Mouse (Mus musculus): ENCODE measurements around the gene Pecr. TPM values are rescaled to one million over a fixed set of nuclear protein-coding genes. Genes with fewer than 3 reads are reported as not detected.

The Pecr gene
- polyA plus RNA-seq, 1 experiment from 2014 or later = 14.5 TPM

DNA sequence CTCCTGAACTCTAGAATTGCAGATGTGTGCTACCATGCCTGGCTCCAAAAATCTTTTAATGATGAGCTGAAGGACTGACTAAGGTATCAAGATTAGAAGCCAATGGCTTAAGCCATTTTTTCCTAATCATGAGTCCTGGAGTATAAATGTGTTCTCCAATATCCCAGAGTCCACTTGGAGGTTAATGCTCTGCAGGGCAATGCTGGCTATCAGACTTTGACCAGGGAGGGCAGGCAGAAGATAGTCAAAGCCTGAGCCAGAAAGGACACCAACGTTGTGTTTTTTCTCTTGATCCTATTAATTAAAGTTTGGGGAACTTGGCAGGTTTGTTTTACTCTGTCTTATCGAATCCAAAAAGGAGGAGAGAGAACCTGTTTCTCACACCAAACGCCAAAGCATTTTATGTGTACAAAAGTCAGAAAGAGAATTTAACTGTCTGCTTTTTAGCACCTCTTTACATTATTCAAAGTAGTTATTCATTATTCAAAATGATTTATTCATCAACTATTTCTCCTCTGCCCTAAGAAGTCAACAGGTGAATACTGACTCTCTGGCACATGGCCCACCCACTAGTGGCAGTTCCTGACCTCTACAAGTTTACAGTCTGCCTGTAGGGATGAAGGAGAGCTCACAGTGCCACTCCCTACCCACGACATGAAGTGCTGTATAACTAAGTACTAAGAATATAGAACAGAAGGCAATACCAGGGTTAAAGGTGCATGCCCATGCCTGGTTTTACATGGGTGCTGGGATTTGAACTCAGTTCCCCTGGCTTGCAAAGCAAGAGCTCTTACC is 10.0 kb upstream of the Pecr start:
- Histone ChIP-seq H3K9ac (ENCODE audit: low read length) (no peak overlapping the region), H3K27me3 (ENCODE audit: control insufficient read depth, insufficient read depth, low read length) (no peaks in the 10 kb centered on the region), H3K4me2 (no peak overlapping the region), H3K27ac (ENCODE audit: low read depth, low read length) (no peak overlapping the region), H3K4me1 (ENCODE audit: control insufficient read depth, insufficient read depth, low read length) (no peaks in the 10 kb centered on the region), H3K36me3 (ENCODE audit: control insufficient read depth, insufficient read depth, low read length) (no peaks in the 10 kb centered on the region), H3K4me3 (ENCODE audit: low read depth, low read length) (no peak overlapping the region), H3K9me3 (ENCODE audit: control insufficient read depth, low read length) (no peaks in the 10 kb centered on the region)
- DNase-seq (ENCODE audit: low spot score, missing footprints) (peak; percentile 12), ATAC-seq (ENCODE audit: low FRiP score) (no peak)
- WGBS = 75% methylated on average over 4 of the region's 4 CpGs

DNA sequence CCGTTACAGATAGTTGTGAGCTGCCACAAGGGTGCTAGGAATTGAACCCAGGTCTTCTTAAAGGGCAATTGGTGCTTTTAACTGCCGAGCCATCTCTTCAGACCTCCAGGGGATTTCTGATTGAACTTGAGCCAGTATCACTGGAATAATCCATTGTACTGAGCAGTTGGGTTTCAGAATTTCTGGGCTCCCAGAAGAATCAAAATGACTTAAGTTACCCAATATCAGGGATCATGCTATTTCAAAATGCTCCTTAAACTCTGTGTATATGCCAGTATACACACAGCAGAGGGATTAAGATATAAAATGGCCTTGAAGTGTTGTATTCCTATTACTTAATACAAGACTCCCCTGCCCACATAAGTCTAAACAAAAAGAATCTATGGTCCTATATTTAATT is 7.8 kb upstream of the Pecr start:
- DNase-seq (ENCODE audit: low spot score, missing footprints) = peak; percentile 4
- Histone ChIP-seq H3K9ac (ENCODE audit: low read length) (no peak overlapping the region), H3K27ac (ENCODE audit: low read depth, low read length) (no peak overlapping the region), H3K36me3 (ENCODE audit: control insufficient read depth, insufficient read depth, low read length) (no peaks in the 10 kb centered on the region), H3K4me3 (ENCODE audit: low read depth, low read length) (no peak overlapping the region), H3K4me1 (ENCODE audit: control insufficient read depth, insufficient read depth, low read length) (peaks cover 5% of the 10 kb centered on the region; the same call in 1 of the 2 replicates), H3K4me2 (no peak overlapping the region), H3K27me3 (ENCODE audit: control insufficient read depth, insufficient read depth, low read length) (no peaks in the 10 kb centered on the region), H3K9me3 (ENCODE audit: control insufficient read depth, low read length) (no peaks in the 10 kb centered on the region)
- ATAC-seq (ENCODE audit: low FRiP score) = no peak
- 92% methylated on average over 2 of the region's 2 CpGs for WGBS

DNA sequence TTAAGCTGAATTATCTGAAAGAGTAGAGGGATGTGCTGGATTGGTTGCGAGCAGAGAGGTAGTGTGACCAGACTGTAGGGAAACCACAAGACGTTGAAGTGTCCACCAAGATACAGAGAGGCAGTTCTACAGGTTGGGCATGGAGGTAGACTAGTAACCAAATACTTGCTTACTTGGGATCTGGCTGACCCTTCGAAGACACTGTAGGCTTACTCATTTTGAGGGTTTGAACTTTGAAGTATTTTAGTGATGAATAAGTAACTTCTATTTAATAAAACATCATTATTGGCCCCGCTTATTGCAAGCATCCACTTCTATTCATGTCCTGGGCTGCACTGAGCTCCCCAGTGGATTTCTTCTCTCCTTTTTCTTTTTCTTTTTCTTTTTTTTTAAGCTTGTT is 7.3 kb upstream of the Pecr start:
- Histone ChIP-seq H3K4me1 (ENCODE audit: control insufficient read depth, insufficient read depth, low read length) (peaks cover 10% of the 10 kb centered on the region), H3K9me3 (ENCODE audit: control insufficient read depth, low read length) (no peaks in the 10 kb centered on the region), H3K27ac (ENCODE audit: low read depth, low read length) (no peak overlapping the region), H3K27me3 (ENCODE audit: control insufficient read depth, insufficient read depth, low read length) (no peaks in the 10 kb centered on the region), H3K4me3 (ENCODE audit: low read depth, low read length) (no peak overlapping the region), H3K36me3 (ENCODE audit: control insufficient read depth, insufficient read depth, low read length) (no peaks in the 10 kb centered on the region), H3K4me2 (no peak overlapping the region), H3K9ac (ENCODE audit: low read length) (no peak overlapping the region)
- DNase-seq (ENCODE audit: low spot score, missing footprints) (peak; percentile 12), ATAC-seq (ENCODE audit: low FRiP score) (no peak)
- WGBS = 94% methylated on average over 4 of the region's 4 CpGs

DNA sequence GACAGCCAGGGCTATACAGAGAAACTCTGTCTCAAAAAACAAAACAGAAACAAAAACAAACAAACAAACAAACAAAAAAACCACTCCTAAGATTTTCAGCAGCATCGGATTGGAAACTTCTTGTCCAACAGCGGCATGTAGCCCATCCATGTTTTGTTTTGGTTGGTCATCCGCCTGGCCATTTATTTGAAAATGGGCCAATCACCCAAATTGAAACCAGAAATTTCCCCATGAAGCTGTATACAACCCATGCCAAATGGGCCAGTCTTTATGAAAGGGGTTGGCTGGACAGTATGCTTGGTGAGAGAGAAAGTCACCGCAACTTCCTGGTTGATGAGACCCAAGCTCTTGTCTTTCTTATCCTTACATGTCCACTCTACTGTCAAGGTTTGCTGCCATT is 6.8 kb upstream of the Pecr start:
- no peak overlapping the region for H3K4me3 ChIP-seq (ENCODE audit: low read depth, low read length)

DNA sequence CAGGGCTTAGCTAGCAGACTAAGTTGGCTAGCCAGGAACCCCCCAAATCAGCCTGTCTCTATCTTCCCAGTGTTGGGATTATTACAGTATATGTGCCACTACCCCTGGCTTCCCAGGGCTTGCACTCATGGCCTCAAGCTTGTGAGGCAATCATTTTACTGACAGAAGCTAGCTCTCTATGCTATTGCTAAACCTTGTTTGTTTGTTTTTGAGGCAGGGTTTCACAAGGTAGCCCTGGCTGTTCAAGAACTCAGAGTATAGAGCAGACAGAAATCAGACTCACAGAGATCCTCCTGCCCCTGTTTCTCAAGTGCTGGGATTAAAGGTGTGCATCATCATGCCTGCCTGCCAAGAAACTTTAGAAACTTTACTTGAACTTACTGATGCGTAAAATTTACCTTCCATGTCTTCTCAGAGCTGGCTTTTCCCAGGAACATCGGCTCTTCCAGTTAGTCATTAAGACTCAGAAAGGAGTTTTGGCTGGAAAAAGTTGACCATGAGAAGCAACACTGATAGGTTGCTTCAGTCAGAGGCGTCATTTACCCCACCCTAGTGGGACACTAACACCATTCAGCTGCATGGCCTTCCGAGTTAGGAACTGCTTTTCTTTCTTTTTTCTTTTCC is 4.5 kb upstream of the Pecr start:
- no peaks in the 10 kb centered on the region; the same call in 1 of the 2 replicates for H3K27me3 ChIP-seq (ENCODE audit: control insufficient read depth, insufficient read depth, low read length)
- H3K4me1 ChIP-seq (ENCODE audit: control insufficient read depth, insufficient read depth, low read length) = peaks cover 18% of the 10 kb centered on the region
- no peak for ATAC-seq (ENCODE audit: low FRiP score)
- no peak overlapping the region for H3K4me2 ChIP-seq
- no peak overlapping the region for H3K9ac ChIP-seq (ENCODE audit: low read length)
- no peak overlapping the region for H3K27ac ChIP-seq (ENCODE audit: low read depth, low read length)
- no peaks in the 10 kb centered on the region for H3K9me3 ChIP-seq (ENCODE audit: control insufficient read depth, low read length)
- no peak overlapping the region for H3K4me3 ChIP-seq (ENCODE audit: low read depth, low read length)
- H3K36me3 ChIP-seq (ENCODE audit: control insufficient read depth, insufficient read depth, low read length) = no peaks in the 10 kb centered on the region
- no peak for DNase-seq (ENCODE audit: low spot score, missing footprints)
- WGBS = 87% methylated on average over 4 of the region's 4 CpGs

More for the DNA sequence above, 6.8 kb upstream of the Pecr start:
- H3K27me3 ChIP-seq (ENCODE audit: control insufficient read depth, insufficient read depth, low read length) = no peaks in the 10 kb centered on the region
- no peak overlapping the region for H3K27ac ChIP-seq (ENCODE audit: low read depth, low read length)
- H3K4me1 ChIP-seq (ENCODE audit: control insufficient read depth, insufficient read depth, low read length) = peaks cover 15% of the 10 kb centered on the region
- WGBS = 91% methylated on average over 4 of the region's 4 CpGs
- DNase-seq (ENCODE audit: low spot score, missing footprints) (no peak), ATAC-seq (ENCODE audit: low FRiP score) (no peak)
- H3K4me2 ChIP-seq = no peak overlapping the region
- H3K9ac ChIP-seq (ENCODE audit: low read length) = no peak overlapping the region
- H3K9me3 ChIP-seq (ENCODE audit: control insufficient read depth, low read length) = no peaks in the 10 kb centered on the region
- H3K36me3 ChIP-seq (ENCODE audit: control insufficient read depth, insufficient read depth, low read length) = no peaks in the 10 kb centered on the region

DNA sequence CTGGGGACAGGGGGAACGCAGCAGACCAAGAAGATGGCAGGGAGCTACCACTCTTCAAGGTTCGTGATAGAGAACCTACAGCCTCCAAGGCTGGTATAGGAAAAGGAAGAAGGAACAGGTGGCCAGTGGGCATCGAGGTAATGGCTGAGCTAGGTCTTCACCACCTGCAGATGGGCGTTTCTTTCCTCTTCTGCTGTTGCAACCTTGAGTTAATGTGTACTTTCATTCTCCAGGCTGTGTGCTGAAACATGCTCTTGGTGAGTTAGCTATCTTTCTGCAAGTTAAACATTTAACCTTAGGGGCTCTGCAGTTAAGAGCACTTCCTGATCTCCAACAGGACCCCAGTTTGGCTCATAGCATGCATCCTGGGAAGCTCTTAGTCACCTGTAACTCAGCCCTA is 3.8 kb upstream of the Pecr start:
- H3K4me1 ChIP-seq (ENCODE audit: control insufficient read depth, insufficient read depth, low read length) = peaks cover 18% of the 10 kb centered on the region
- H3K4me3 ChIP-seq (ENCODE audit: low read depth, low read length) = no peak overlapping the region
- no peaks in the 10 kb centered on the region for H3K9me3 ChIP-seq (ENCODE audit: control insufficient read depth, low read length)
- H3K27ac ChIP-seq (ENCODE audit: low read depth, low read length) = no peak overlapping the region
- no peak overlapping the region for H3K4me2 ChIP-seq
- no peaks in the 10 kb centered on the region for H3K36me3 ChIP-seq (ENCODE audit: control insufficient read depth, insufficient read depth, low read length)
- no peaks in the 10 kb centered on the region; the same call in 1 of the 2 replicates for H3K27me3 ChIP-seq (ENCODE audit: control insufficient read depth, insufficient read depth, low read length)
- no peak for ATAC-seq (ENCODE audit: low FRiP score)
- WGBS = 78% methylated on average over 4 of the region's 4 CpGs
- H3K9ac ChIP-seq (ENCODE audit: low read length) = no peak overlapping the region
- DNase-seq (ENCODE audit: low spot score, missing footprints) = no peak

DNA sequence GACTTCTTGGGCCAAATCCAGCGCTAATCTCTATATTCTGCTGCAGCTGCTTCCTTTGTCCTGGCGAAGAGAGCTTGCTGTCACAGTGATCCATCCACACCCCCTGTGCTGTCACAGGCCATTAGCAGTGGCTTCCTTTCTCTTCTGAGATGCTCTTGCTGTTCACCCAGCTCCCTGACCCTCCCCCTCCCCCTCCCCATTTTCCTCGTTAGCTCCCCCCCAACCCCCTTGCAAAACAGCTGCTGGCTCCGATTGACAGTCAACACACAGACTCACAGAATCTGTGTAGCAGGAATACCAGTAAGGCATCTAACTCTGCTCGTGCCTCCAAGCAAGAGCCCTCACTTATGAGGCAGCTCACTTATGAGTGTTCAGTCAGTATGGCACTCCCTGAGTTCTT is 2.8 kb upstream of the Pecr start:
- DNase-seq (ENCODE audit: low spot score, missing footprints) (peak; percentile 93), ATAC-seq (ENCODE audit: low FRiP score) (peak; percentile 61)
- peak overlapping the region; percentile 62 for H3K27ac ChIP-seq (ENCODE audit: low read depth, low read length)
- H3K4me2 ChIP-seq = peak overlapping the region; percentile 20
- WGBS = 16% methylated on average over 5 of the region's 5 CpGs
- no peak overlapping the region for H3K4me3 ChIP-seq (ENCODE audit: low read depth, low read length)
- no peaks in the 10 kb centered on the region; the same call in 1 of the 2 replicates for H3K27me3 ChIP-seq (ENCODE audit: control insufficient read depth, insufficient read depth, low read length)
- H3K4me1 ChIP-seq (ENCODE audit: control insufficient read depth, insufficient read depth, low read length) = peaks cover 18% of the 10 kb centered on the region
- H3K9ac ChIP-seq (ENCODE audit: low read length) = peak overlapping the region; percentile 6
- no peaks in the 10 kb centered on the region for H3K36me3 ChIP-seq (ENCODE audit: control insufficient read depth, insufficient read depth, low read length)
- no peaks in the 10 kb centered on the region for H3K9me3 ChIP-seq (ENCODE audit: control insufficient read depth, low read length)

DNA sequence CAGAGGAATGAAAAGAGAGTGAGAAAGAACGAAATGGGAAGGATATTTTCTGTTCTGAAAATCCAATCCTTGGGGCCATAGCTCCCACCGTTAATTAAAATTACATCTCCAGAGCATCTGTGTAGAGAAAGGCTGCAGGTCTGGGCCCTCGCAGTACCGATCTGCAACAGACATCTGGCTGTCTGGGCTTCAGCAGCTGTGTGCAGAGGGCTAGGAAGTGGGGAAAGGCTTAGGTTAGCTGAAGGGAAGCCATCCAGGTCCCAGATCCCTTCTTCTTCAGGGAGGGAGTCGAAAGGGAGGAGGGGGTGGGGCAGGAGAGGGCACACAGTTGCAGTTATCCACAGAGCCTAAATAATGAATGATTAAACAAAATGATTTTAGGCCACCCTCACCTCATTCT is 425 bp upstream of the Pecr start:
- Histone ChIP-seq H3K4me3 (ENCODE audit: low read depth, low read length) (peak overlapping the region; percentile 46), H3K4me2 (peak overlapping the region; percentile 67), H3K9ac (ENCODE audit: low read length) (peak overlapping the region; percentile 64), H3K36me3 (ENCODE audit: control insufficient read depth, insufficient read depth, low read length) (no peaks in the 10 kb centered on the region), H3K9me3 (ENCODE audit: control insufficient read depth, low read length) (no peaks in the 10 kb centered on the region), H3K4me1 (ENCODE audit: control insufficient read depth, insufficient read depth, low read length) (peaks cover 18% of the 10 kb centered on the region), H3K27ac (ENCODE audit: low read depth, low read length) (peak overlapping the region; percentile 51; the same call in 1 of the 2 replicates), H3K27me3 (ENCODE audit: control insufficient read depth, insufficient read depth, low read length) (no peaks in the 10 kb centered on the region; the same call in 1 of the 2 replicates)
- WGBS = 6% methylated on average over 5 of the region's 5 CpGs
- DNase-seq (ENCODE audit: low spot score, missing footprints) = no peak
- peak; percentile 64 for ATAC-seq (ENCODE audit: low FRiP score)

DNA sequence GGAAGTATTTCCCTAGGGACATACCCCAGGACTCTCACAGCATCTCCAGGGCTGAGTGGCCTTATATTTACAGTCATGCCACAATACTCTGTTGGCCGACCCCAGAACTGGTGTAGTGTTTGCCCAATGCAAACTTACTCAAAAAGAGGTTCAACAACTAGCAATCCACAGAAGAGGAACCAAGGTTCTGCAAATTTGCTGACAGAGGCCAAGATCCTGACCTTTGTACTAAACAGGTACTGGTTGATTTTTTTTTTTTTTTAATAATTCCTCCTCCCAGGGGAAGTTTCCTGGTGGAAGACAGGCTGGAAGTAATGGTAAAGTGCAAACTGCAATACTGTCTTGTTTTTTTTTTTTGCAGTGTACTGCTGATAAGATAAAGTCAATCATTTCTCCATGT is 1.5 kb downstream of the Pecr start:
- ATAC-seq (ENCODE audit: low FRiP score) = no peak
- H3K36me3 ChIP-seq (ENCODE audit: control insufficient read depth, insufficient read depth, low read length) = no peaks in the 10 kb centered on the region
- no peaks in the 10 kb centered on the region; the same call in 1 of the 2 replicates for H3K27me3 ChIP-seq (ENCODE audit: control insufficient read depth, insufficient read depth, low read length)
- 87% methylated on average over 1 of the region's 1 CpGs for WGBS
- H3K9me3 ChIP-seq (ENCODE audit: control insufficient read depth, low read length) = no peaks in the 10 kb centered on the region
- no peak overlapping the region for H3K4me3 ChIP-seq (ENCODE audit: low read depth, low read length)
- no peak overlapping the region for H3K27ac ChIP-seq (ENCODE audit: low read depth, low read length)
- H3K4me2 ChIP-seq = no peak overlapping the region
- DNase-seq (ENCODE audit: low spot score, missing footprints) = no peak
- peaks cover 18% of the 10 kb centered on the region for H3K4me1 ChIP-seq (ENCODE audit: control insufficient read depth, insufficient read depth, low read length)
- no peak overlapping the region for H3K9ac ChIP-seq (ENCODE audit: low read length)

All from midbrain, embryonic 11.5 days (tissue).